Mouse (Mus musculus) erythroblast, embryonic 14.5 days (primary cell): ENCODE measurements around the gene Spats2l.

Experiments used
- GATA1 ChIP-seq: IDR thresholded peaks from 2 replicates; pipeline ENCODE4 v1.6.1; 2012; ENCODE audit warnings: low read length, inconsistent platforms, mixed read lengths
- TAL1 ChIP-seq: IDR thresholded peaks from 3 replicates; pipeline ENCODE4 v1.6.1; 2012; ENCODE audit warnings: low read length, inconsistent platforms, mixed read lengths

GRCm38 (mm10) chr1:57901494-57901893 lies 127.5 kb downstream of the Spats2l start:
- no peak for TF ChIP-seq GATA1
- no peak for TF ChIP-seq TAL1
